Mouse (Mus musculus) lung, adult 2 months (tissue): ENCODE data around the gene Fmod.

Experiments
- CTCF ChIP-seq: fragments of 200-500 bp; IDR thresholded peaks from 2 replicates; pipeline ENCODE4 v1.5.1; 2011; ENCODE audit warnings: mild to moderate bottlenecking, low read length, control low read depth; ENCODE audit not compliant: insufficient read depth
- POLR2A ChIP-seq: fragments of 200-500 bp; IDR thresholded peaks from 2 replicates; pipeline ENCODE4 v1.6.1; 2011; ENCODE audit warnings: low read depth, mild to moderate bottlenecking, control low read depth, low read length, borderline replicate concordance; ENCODE audit errors: extremely low read depth

GRCm38 (mm10) chr1:134046387-134046786 lies 9.3 kb downstream of the Fmod start:
- TF ChIP-seq CTCF (no peak), POLR2A (no peak)
